ENCODE assay signal across 8 mouse cellular contexts in genomic region chr2:118111116-118111487, GRCm38 (mm10). TPM values are rescaled to one million over a fixed set of nuclear protein-coding genes. Genes with fewer than 3 reads are reported as not detected.
A peak's percentile ranks its signal among the peaks of the same experiment; 100 is the strongest.
DNase-seq lines count a peak whose midpoint lies in the region; ATAC-seq and TF ChIP-seq lines count a peak whose summit lies in the region.

No protein-coding gene starts in this region.

- H3K4me3 ChIP-seq in embryonic facial prominence, embryonic 12.5 days: peak overlapping the region; percentile 59
- peak overlapping the region; percentile 51 for H3K4me3 ChIP-seq in kidney, adult 2 months (ENCODE audit: insufficient read depth, low read depth, low read length)
- H3K4me3 ChIP-seq in limb, embryonic 12.5 days (replicated peaks): peak overlapping the region; percentile 61
- H3K4me3 ChIP-seq in midbrain, embryonic 14.5 days (replicated peaks; ENCODE audit: low read depth, low read length): peak overlapping the region; percentile 47

- peak overlapping the region; percentile 88 for H3K4me2 ChIP-seq in embryonic facial prominence, embryonic 12.5 days (replicated peaks)
- peak overlapping the region; percentile 68 for H3K4me2 ChIP-seq in limb, embryonic 12.5 days
- H3K4me2 ChIP-seq in midbrain, embryonic 14.5 days (ENCODE audit: low read length): peak overlapping the region; percentile 96

- WGBS in embryonic facial prominence, embryonic 12.5 days: 1% methylated on average over 16 of the region's 16 CpGs
- WGBS in kidney, adult 2 months: under 1% methylated on average over 16 of the region's 16 CpGs
- WGBS in limb, embryonic 12.5 days: under 1% methylated on average over 16 of the region's 16 CpGs
- WGBS in midbrain, embryonic 14.5 days: under 1% methylated on average over 16 of the region's 16 CpGs

- H3K9ac ChIP-seq in embryonic facial prominence, embryonic 12.5 days: peak overlapping the region; percentile 71
- peak overlapping the region; percentile 72 for H3K9ac ChIP-seq in limb, embryonic 12.5 days (replicated peaks)
- peak overlapping the region; percentile 52 for H3K9ac ChIP-seq in midbrain, embryonic 14.5 days (replicated peaks; ENCODE audit: low read length)

- H3K4me1 ChIP-seq in embryonic facial prominence, embryonic 12.5 days: peaks cover 30% of the 10 kb centered on the region
- H3K4me1 ChIP-seq in kidney, adult 2 months (ENCODE audit: control insufficient read depth, insufficient read depth, low read length): peaks cover 4% of the 10 kb centered on the region
- peaks cover 49% of the 10 kb centered on the region for H3K4me1 ChIP-seq in limb, embryonic 12.5 days (replicated peaks)
- H3K4me1 ChIP-seq in midbrain, embryonic 14.5 days (ENCODE audit: control insufficient read depth, insufficient read depth, low read length): peaks cover 8% of the 10 kb centered on the region; the same call in 1 of the 2 replicates

- TF ChIP-seq CTCF in kidney, adult 2 months (conservative IDR thresholded peaks at IDR 0.05; ENCODE audit: insufficient read depth, insufficient read length, low read depth, low read length): peak; percentile 59

- H3K27ac ChIP-seq in embryonic facial prominence, embryonic 12.5 days: peak overlapping the region; percentile 69; the same call in 1 of the 2 replicates
- H3K27ac ChIP-seq in kidney, adult 2 months (ENCODE audit: insufficient read depth, low read depth, low read length): peak overlapping the region; percentile 49; the same call in 1 of the 2 replicates
- H3K27ac ChIP-seq in limb, embryonic 12.5 days: peak overlapping the region; percentile 71
- H3K27ac ChIP-seq in midbrain, embryonic 14.5 days (replicated peaks; ENCODE audit: low read depth, low read length): no peak overlapping the region

- no peaks in the 10 kb centered on the region for H3K9me3 ChIP-seq in embryonic facial prominence, embryonic 12.5 days
- H3K9me3 ChIP-seq in limb, embryonic 12.5 days: no peaks in the 10 kb centered on the region
- no peaks in the 10 kb centered on the region for H3K9me3 ChIP-seq in midbrain, embryonic 14.5 days (ENCODE audit: control insufficient read depth, low read length)

- no peak for TF ChIP-seq POLR2A in kidney, adult 2 months (IDR thresholded peaks at IDR 0.05; ENCODE audit: low read depth, low read length)

- H3K27me3 ChIP-seq in embryonic facial prominence, embryonic 12.5 days: 0 out of 2 replicates have a peak, but pooled peaks cover 2% of the 10 kb centered on the region
- H3K27me3 ChIP-seq in kidney, adult 2 months (replicated peaks; ENCODE audit: control insufficient read depth, insufficient read depth, low read length): no peaks in the 10 kb centered on the region
- H3K27me3 ChIP-seq in limb, embryonic 12.5 days: peaks cover 16% of the 10 kb centered on the region
- H3K27me3 ChIP-seq in midbrain, embryonic 14.5 days (ENCODE audit: control insufficient read depth, insufficient read depth, low read length): peaks cover 7% of the 10 kb centered on the region; the same call in 1 of the 2 replicates

- peak; percentile 79 for ATAC-seq in embryonic facial prominence, embryonic 12.5 days (ENCODE audit: insufficient number of reproducible peaks, insufficient read depth, low FRiP score, low TSS enrichment)
- peak; percentile 75 for ATAC-seq in limb, embryonic 12.5 days (ENCODE audit: insufficient number of reproducible peaks, insufficient read depth, low FRiP score, low TSS enrichment, low read depth)
- peak; percentile 75; the same call in 1 of the 2 replicates for ATAC-seq in midbrain, embryonic 14.5 days (ENCODE audit: low FRiP score, low TSS enrichment)

- DNase-seq in adrenal gland, postnatal 36 days: peak; percentile 88
- peak; percentile 87 to 95 for DNase-seq in heart, adult 18-20 months
- DNase-seq in kidney, adult 2 months: peak; percentile 92
- peak; percentile 93 for DNase-seq in midbrain, embryonic 14.5 days
- DNase-seq in spleen, adult 12 weeks (ENCODE audit: low spot score): peak; percentile 45
- no peak for DNase-seq in Muller cell, postnatal 12 days (ENCODE audit: inconsistent ontology term)

- peaks cover 9% of the 10 kb centered on the region for H3K36me3 ChIP-seq in embryonic facial prominence, embryonic 12.5 days
- no peaks in the 10 kb centered on the region for H3K36me3 ChIP-seq in kidney, adult 2 months (ENCODE audit: control insufficient read depth, insufficient read depth, low read length)
- peaks cover 21% of the 10 kb centered on the region for H3K36me3 ChIP-seq in limb, embryonic 12.5 days
- H3K36me3 ChIP-seq in midbrain, embryonic 14.5 days (ENCODE audit: control insufficient read depth, insufficient read depth, low read length): no peaks in the 10 kb centered on the region

RNA-seq across cellular contexts. Expression of gene Thbs1, which starts 0.6 kb away (rescaled TPM):
- 10 to 100 TPM; 16.7 to 55.2 TPM for total RNA-seq in adrenal gland, postnatal 36 days (2021)
- polyA plus RNA-seq in embryonic facial prominence, embryonic 12.5 days (2016; fragmentation: Nextera tagmentation; extraction: Ambion mirVana): 90.3 and 91.5 TPM in 2 replicates
- total RNA-seq in heart, adult 18-20 months (2021): 10 to 100 TPM; 12.8 to 13.0 TPM
- 19.8 and 20.6 TPM in 2 replicates for polyA plus RNA-seq in kidney, adult 2 months (2012; rRNA removed)
- polyA plus RNA-seq in limb, embryonic 12.5 days (2016; fragmentation: Nextera tagmentation; extraction: Ambion mirVana): 56.8 and 71.9 TPM in 2 replicates
- polyA plus RNA-seq in midbrain, embryonic 14.5 days (2014; fragmentation: Nextera tagmentation; extraction: Ambion mirVana): 2.8 and 4.0 TPM in 2 replicates
